Mouse (Mus musculus) urinary bladder, postnatal 4 days (tissue): Measurements from ENCODE around the gene Rnaseh2c.

Experiments used
- DNase-seq, 2 experiments: peaks; one replicate each; pipeline ENCODE4 v3.0.0; 2021 to 2022; ENCODE audit warnings: low spot score in 2 of 2

Rnaseh2c gene

GRCm38 (mm10) chr19:5572331-5573125, 29.1 kb upstream of the Rnaseh2c start:
- DNase-seq: no peak

GRCm38 (mm10) chr19:5575336-5575735, 26.3 kb upstream of the Rnaseh2c start:
- no peak for DNase-seq

GRCm38 (mm10) chr19:5579971-5580370, 21.7 kb upstream of the Rnaseh2c start:
- no peak for DNase-seq

GRCm38 (mm10) chr19:5580776-5581175, 20.9 kb upstream of the Rnaseh2c start:
- DNase-seq: no peak

- DNase-seq: no peak
These were observed 19.7 kb upstream of the Rnaseh2c start for GRCm38 (mm10) chr19:5581995-5582394.

- no peak for DNase-seq
These were observed 12.5 kb upstream of the Rnaseh2c start for GRCm38 (mm10) chr19:5589159-5589558.

GRCm38 (mm10) chr19:5591888-5592287, 9.8 kb upstream of the Rnaseh2c start:
- DNase-seq: no peak

- DNase-seq: no peak
These were observed 2.4 kb upstream of the Rnaseh2c start for GRCm38 (mm10) chr19:5599224-5599623.

- no peak for DNase-seq
These were observed 2.0 kb downstream of the Rnaseh2c start for GRCm38 (mm10) chr19:5603664-5604063.

- no peak for DNase-seq
These were observed 3.5 kb downstream of the Rnaseh2c start for GRCm38 (mm10) chr19:5605126-5605525.

GRCm38 (mm10) chr19:5606196-5606595, 4.5 kb downstream of the Rnaseh2c start:
- no peak for DNase-seq

GRCm38 (mm10) chr19:5607705-5608410, 6.2 kb downstream of the Rnaseh2c start:
- DNase-seq: no peak

- no peak for DNase-seq
These were observed 7.0 kb downstream of the Rnaseh2c start for GRCm38 (mm10) chr19:5608707-5609106.

- no peak for DNase-seq
These were observed 7.5 kb downstream of the Rnaseh2c start for GRCm38 (mm10) chr19:5609171-5609546.

GRCm38 (mm10) chr19:5609547-5610404, 8.1 kb downstream of the Rnaseh2c start, which contains the start of gene Kat5:
TSS of gene Kat5 (minus strand) at chr19:5610237.
- DNase-seq: peak; percentile 89 to 92

GRCm38 (mm10) chr19:5611973-5612372, 10.3 kb downstream of the Rnaseh2c start:
- no peak for DNase-seq

- DNase-seq: no peak
These were observed 11.2 kb downstream of the Rnaseh2c start for GRCm38 (mm10) chr19:5612762-5613411.

GRCm38 (mm10) chr19:5614953-5615352, 13.3 kb downstream of the Rnaseh2c start:
- DNase-seq: no peak

- no peak for DNase-seq
These were observed 18.3 kb downstream of the Rnaseh2c start for GRCm38 (mm10) chr19:5620007-5620406.

- DNase-seq: no peak
These were observed 20.2 kb downstream of the Rnaseh2c start for GRCm38 (mm10) chr19:5621884-5622283.

- no peak for DNase-seq
These were observed 23.6 kb downstream of the Rnaseh2c start for GRCm38 (mm10) chr19:5625311-5625710.

GRCm38 (mm10) chr19:5629907-5630306, 28.2 kb downstream of the Rnaseh2c start:
- DNase-seq: no peak
